Mouse (Mus musculus) spleen, adult 2 months (tissue): Measurements from ENCODE around the gene Zp2.

Experiments
- CTCF ChIP-seq: fragments of 200-500 bp; IDR thresholded peaks from 2 replicates; pipeline ENCODE4 v1.5.1; 2011; ENCODE audit warnings: mild to moderate bottlenecking, inconsistent platforms; ENCODE audit not compliant: insufficient read depth, insufficient read length, insufficient replicate concordance; ENCODE audit errors: extremely low read depth
- POLR2A ChIP-seq: fragments of 200-500 bp; IDR thresholded peaks from 2 replicates; pipeline ENCODE4 v1.6.1; 2011; ENCODE audit warnings: low read depth, low read length, inconsistent platforms

- no peak for TF ChIP-seq CTCF
- TF ChIP-seq POLR2A = no peak
Observed at GRCm38 (mm10) chr7:120126976-120127685, 18.0 kb downstream of the Zp2 start.
